Mouse (Mus musculus): Measurements from ENCODE around the gene Pramel6.
"Not testable (repeated sequence)": the region's sequence is repeated elsewhere in the genome, so short reads cannot be mapped to it uniquely, and the experiment has no call there.

Pramel6 gene

DNA sequence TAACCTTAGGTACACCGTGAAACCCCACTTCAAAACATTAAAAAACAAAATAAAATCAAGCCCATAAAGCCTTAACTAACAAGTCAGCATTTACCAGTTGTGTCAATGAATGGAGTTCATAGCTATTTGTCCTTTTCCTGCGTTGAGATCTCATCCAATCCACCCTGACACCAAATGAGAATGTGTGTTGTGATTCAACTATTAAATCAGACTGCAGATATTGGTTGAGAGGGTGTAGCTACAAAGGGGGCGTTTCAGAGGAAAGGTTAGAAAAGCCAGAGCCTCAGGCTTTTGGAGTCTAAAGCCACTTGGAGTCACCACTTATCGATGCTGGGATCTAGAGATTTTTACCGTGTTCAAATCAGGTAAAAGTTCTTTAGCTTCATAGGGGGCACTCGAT is at the start of gene Pramel6:
Pramel6 (plus strand) TSS at position 301 of the 400 bp plus-strand sequence.
- DNase-seq: no peak

DNA sequence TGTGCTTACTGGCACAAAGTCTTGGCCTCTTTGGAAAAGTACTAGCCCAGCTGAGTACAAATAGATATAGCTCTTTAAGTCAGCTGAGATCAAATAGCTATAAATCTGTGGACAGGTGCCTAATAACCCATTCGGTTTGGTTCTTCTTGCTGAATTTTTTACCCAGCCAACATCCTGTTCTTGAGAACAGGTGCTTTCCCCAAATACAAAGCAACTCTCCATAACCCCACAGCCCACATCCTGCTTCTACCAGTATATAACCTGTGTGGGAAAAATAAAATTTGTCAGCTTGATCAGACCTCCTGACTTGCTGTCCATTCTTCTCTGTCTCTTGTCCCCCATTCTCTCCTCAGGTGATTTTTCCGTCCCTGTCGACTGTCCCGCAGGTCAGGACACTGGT is 44.6 kb upstream of the Pramel6 start:
- no peak for DNase-seq

DNA sequence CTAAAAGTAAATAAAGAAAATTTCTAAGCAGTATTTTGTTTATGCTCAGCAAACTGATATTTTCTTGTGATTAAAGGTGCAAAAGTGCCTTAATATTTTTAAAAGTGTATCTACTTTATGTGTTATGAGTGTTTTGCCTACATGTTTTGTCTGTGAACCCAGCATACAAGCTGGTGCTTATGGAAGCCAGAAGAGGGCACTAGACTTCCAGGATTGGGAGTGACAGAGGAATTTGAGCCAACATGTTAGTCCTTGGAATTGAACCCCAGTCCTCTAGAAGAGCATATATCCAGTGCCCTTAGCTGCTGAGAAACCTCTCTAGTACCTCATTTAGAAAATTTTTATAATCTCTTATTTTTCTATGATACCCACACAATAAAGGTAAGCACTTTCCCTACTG is 26.2 kb upstream of the Pramel6 start:
- DNase-seq: no peak

DNA sequence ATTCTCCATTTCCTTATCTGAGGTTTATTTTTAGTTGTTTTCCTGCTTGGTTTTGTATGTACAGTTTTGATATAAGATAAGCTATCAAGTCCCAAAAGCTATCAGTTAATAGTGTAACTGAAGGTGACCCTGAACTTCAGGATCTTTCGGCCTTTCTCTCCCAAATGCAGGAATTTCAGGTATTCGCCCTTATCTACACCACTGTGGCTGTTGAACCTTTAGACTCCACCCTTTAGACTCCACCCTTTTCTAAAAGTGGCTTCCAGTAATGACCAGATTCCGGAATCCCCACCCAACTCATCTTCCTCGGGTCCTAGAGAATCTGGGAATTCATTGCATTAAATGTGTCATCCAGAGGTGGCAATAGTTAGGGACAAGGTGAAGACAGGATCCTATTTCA is 25.2 kb upstream of the Pramel6 start:
- DNase-seq: no peak

DNA sequence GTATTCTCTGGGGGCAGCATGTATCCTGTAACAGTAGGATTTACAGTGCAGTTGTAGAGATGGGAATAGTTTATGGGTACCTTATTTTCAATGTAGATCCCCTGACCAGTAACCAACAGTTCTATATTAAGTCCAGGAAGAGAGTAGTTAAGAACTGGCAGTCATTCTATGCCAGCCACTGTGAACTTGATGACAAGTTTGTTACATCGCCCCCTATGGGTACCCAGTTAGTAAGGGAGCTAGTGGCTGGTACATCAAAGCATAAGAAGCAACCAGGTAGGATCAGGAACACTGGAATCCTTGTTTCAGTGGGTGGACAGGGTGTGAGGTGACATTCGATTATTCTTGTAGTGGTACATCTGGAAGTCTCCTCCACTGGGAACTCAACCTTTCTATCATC is 24.1 kb upstream of the Pramel6 start:
- no peak for DNase-seq

DNA sequence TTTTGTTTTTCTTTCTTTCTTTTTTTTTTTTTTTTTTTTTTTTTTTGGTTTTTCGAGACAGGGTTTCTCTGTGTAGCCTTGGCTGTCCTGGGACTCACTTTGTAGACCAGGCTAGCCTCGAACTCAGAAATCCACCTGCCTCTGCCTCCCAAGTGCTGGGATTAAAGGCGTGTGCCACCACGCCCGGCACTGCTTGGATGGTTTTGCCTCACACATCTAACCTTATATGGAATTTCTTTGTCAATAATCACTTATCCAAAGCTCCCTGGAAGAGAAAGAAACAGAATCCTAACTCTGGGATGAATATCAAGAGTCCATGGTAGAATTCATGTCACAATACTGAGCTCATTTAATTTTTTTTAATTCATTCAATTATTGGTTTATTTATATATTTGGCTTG is 9.4 kb upstream of the Pramel6 start, which contains the start of gene Pramel7:
Pramel7 (minus strand) TSS at position 101 of the 400 bp plus-strand sequence.
- not testable (repeated sequence) for DNase-seq

DNA sequence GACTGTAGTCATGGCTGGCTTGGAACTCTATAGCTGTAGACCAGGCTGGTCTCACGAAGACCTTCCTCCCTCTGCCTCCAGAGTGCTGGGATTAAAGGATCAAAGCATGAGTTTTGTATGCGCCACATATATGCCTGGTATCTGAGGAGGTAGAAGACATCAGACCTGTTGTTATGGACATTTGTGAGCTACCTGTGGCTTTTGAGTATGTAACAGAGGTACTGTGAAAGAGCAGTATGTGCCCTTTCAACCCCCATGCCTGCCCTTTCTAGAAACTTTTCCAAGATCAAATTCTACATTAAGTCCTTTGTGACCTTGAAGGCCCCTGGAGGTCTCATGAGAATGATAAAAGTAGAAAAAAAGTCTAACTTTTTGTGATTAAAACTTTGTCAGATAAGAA is 8.7 kb downstream of the Pramel6 start:
- no peak for DNase-seq

DNA sequence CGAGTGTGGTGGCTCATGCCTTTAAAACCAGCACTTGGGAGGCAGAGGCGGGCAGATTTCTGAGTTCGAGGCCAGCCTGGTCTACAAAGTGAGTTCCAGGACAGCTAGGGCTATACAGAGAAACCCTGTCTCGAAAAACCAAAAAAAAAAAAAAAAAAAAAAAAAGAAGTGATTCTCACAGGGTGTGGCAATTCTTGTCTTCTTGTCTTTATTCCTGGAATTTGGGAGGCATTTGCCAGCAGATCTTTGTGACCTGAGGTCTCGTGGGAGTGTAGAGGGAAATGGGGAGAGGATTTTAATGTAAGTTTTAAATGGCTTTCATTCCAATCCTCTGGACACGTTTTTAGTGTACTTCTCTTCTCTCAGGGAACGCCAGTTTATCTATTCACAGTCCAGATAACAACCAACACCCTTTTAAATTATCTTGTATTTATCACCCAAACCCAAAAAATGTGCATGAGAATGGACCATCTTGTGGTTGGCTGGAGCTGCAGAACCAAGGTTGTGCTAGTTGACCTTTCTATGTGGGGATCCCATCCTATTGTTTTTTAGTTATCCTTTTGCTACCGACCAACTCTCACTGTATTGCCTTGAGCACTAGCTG is 9.2 kb downstream of the Pramel6 start:
- DNase-seq: no peak

DNA sequence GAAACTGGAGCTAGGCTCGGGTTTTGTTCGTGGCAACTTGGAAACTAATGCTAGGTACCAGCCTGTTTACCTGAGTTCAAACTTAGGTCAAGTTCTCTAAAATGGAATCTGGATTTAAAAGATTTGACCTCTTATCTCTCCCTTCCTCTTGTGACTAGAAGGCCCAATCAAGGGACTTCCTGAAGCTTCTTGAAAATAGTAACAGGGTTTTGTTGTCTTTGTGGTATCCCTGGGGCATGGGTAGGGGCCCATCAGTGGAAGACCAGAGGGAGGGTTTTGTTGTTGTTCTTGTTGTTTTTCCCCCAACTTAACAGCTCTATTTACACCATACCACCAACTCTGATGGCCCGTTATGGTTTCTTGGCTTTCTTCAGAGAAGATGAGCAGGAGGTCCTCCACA is 10.2 kb downstream of the Pramel6 start:
- no peak for DNase-seq

DNA sequence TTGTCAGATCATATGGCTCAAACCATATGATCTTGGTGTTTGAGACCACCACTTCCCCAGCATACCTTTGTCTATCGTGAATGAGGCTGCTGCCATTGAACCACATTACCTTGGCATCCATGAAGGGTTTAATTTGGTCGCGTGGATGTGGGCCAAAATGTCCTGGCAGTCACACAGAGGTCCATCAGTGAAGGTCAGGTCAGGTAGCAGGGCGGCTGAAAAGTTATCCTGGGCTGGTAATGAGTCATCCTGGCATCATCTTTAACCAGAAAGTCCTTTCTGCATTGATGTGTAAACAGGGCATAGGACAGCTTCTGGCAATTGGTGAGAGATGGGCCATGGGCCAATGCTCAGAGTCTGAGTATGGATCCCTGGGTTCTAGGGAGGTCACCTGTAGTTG is 14.3 kb downstream of the Pramel6 start:
- DNase-seq: no peak

DNA sequence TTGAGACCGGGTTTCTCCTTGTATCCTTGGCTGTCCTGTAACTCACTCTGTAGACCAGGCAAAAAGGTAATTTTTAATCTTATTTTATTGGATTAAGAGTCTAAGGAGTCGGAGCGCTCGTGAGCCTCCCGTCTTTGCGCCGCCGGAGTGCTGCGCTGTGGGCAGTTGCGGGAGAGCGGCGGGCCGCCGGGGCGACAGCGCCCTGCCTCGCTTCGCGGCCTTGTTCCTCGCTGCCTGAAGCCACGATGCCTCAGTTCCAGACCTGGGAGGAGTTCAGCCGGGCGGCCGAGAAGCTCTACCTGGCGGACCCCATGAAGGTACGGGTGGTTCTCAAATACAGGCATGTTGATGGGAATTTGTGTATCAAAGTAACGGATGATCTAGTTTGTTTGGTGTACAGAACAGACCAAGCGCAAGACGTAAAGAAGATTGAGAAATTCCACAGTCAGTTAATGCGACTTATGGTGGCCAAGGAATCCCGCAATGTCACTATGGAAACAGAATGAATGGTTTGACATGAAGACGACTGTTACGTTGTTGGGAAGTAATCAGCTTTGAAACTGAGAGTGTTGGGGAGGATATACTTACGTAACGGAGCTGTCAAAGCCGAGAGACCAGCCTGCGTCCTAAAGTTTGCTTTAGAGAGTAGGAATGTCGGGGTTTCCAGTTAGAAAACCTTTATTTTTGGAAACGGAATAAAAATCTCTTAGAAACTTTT is 19.7 kb downstream of the Pramel6 start:
- not testable (repeated sequence) for DNase-seq

DNA sequence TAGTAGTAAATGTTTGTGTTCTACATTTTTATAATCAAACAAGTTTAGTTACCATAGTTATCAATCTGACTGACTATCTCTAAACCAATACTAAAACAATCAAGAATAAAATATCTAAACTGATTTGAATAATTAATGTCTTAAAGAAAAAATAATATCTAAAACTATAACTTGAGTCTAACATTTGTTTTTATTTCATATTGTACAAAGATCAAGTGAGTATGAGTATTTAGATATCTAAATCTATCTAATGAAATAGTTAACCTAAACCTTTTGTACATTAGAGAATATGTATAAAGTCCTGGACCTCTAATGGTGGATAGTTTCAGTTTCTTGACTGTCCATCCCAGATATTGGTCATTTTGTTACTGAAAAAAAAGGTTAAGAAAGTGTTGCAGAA is 25.1 kb downstream of the Pramel6 start, which contains the start of gene Olfr153:
Olfr153 (plus strand) TSS at position 301 of the 400 bp plus-strand sequence.
- no peak for DNase-seq

DNA sequence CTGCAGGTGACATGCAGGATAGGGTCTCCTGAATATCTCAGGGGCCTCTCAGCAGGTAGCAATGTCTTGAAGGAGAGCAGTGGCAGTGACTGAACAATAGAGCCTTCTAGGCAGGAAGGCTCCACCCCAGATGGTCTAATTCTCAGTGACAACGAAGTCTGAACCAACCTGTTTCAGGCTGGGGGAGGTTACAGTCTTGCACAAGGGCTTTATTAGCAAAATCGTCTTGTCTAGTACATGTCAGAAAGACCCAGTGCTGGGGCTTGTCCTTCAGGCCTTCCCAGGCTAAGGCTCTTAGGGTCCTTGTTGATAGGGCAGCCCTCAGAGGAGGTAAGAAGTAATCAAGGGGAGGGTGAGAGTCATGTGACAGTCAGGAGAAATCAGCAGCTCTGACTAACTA is 28.5 kb downstream of the Pramel6 start:
- DNase-seq: no peak

DNA sequence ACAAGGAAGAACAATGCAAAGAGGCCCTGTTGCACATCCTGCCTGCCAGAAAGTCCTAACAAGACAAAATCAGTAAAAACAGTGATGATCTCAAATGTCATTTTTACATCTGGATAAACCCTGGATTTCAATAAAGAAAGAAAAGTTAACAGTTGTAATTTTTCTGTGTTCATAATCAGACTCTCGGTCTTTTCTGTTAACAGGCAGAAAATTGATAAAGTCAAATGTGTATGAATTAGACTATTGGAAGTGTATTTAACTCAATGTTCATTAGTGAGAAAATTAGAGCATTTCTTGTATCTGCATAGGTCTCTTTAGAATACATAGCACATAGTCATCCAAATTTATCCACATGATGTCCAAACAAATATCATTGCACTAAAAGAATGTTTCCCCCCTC is 39.1 kb downstream of the Pramel6 start, which contains the start of gene Olfr1128:
Olfr1128 (minus strand) TSS at position 101 of the 400 bp plus-strand sequence.
- DNase-seq: no peak

Measured in spleen, adult 18-20 months (tissue).